Mouse (Mus musculus): ENCODE data around the gene Gm10358.
"Not testable (repeated sequence)": the region's sequence is repeated elsewhere in the genome, so short reads cannot be mapped to it uniquely, and the experiment has no call there.

Gene Gm10358

DNA sequence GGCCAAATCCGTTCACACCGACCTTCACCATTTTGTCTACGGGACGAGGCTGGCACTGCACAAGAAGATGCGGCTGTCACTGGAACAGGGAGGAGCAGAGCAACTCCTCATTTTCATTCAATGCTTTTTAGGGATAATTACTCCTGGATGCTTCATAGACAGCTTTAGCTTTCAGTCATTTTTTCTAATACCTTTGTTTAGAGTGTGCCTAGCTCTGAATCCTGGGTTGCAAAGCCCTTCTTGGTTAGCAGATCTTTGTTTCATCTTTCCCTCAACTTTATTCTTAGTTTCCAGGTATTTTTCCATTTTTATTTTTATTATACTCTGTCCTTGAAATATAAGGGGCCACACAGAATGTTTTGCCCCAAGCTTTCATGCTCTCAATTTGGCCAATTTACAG is at the start of gene Gm10358:
Gene Gm10358, minus strand, starts transcription at position 101 of the 400 bp plus-strand sequence.
- DNase-seq (ENCODE audit: low read depth, low spot score) = no peak

DNA sequence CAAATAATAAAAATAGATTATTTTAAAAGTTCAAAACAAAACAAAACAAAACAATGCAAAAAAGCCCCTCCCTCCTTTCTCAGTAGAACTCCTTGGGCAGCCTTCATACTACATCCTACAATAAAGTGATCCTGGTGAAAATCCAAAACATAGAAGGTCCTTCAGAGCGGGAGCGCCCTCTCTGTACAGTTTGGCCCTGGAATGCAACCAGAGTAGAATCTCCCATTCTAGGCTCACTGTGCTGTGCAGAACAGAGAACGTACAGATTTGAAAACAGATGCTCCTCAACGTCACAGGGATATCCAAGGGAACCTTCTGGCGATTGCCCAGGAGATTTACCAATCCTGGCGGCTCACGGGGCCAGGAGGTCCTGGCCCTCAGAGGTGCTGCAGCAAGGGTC is 42.0 kb upstream of the Gm10358 start, which contains the start of gene Iqcm:
Gene Iqcm, plus strand, starts transcription at position 301 of the 400 bp plus-strand sequence.
- no peak for DNase-seq (ENCODE audit: low read depth, low spot score)

- not testable (repeated sequence) for DNase-seq (ENCODE audit: low read depth, low spot score)
Observed at GRCm38 (mm10) chr8:75415696-75416095, 9.3 kb upstream of the Gm10358 start.

DNA sequence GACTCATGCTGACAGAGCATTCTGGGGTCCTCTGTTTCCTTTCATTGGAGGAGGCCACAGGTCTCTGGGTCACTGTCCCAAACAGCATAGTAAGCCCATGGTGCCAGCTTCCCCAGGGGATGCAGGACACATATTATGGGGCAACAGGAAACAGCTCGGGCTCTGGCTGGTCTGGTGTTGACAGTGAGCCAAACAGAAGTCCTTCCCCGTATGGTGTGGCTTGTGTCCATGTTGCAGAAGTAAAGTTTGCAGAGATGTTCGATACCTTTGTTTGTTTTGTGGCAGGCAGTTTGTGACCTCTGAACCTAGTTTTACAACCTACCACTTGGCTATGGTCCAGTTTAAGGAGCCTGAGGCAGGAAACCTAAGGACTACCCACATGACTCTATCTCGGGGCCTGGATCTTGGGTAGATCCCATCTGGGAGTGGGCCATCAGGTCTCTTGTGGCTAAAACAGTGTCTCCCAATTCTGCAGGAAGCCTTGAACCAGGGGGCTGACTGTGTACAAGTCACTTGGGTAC is 21.6 kb downstream of the Gm10358 start:
- DNase-seq (ENCODE audit: low read depth, low spot score) = no peak

DNA sequence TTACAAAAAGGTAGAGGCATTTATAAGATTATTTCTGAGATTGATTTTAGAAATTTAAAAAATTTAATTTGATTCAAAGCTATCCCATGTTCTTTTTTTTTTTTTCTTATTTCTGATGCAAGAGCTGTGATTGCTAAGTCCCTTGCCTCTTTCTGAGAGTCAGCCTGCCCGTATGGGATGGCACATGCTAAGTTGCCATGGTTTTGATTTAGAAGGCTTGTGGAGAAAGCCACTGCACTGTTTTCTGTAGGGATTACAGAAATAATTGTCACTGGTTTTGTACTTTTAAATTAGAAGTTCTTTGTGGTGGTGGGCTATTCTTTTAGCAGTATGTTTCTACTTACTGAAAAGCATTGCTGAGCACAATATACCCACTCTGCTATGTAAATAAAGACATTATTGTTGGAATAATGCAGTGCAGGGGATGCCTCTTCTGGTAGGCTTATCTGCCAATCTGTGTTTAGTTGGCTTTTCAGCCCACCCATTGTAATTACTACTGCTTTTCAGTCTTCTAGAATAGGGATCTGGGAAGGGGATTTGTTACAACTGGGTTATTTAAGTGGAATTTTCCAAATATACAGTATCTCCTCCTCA is 30.8 kb downstream of the Gm10358 start:
- DNase-seq (ENCODE audit: low read depth, low spot score) = no peak

DNA sequence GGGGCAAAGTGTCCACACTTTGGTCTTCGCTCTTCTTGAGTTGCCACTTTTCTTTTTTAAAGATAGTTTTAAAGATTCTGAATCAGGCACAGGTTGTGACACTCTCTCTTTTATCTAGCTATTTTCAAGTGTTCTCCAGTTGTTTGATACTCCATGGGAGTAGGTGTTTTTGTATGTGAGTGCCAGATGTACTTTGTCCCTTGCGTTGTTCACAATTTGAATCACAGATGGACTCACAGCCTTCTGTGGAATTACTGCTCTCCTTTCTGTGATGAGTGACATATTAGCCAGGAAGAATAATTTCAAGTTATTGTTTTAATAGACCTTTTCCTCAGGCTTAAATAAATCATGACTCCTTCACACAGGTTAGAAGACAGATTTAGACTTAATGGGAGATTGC is 34.4 kb downstream of the Gm10358 start:
- no peak for DNase-seq (ENCODE audit: low read depth, low spot score)
